Mouse (Mus musculus) heart, embryonic 14.5 days (tissue): Measurements from ENCODE around the gene Cradd. TPM values are rescaled to one million over a fixed set of nuclear protein-coding genes. Genes with fewer than 3 reads are reported as not detected.

Experiments
- ATAC-seq: fragments of 200-750 bp; cut with Nextera tagmentation; 2 replicates; pipeline ENCODE4 v1.8.0; 2017; ENCODE audit warnings: low read depth, moderate TSS enrichment; ENCODE audit not compliant: insufficient number of reproducible peaks, insufficient read depth, low FRiP score
- H3K27ac ChIP-seq, 2 experiments: fragments of 200-500 bp in 1 of 2; fragments of 300-500 bp in 1 of 2; sonication (generic) in 1 of 2; replicated peaks in 1 of 2; 2 replicates each; pipeline ENCODE4 v1.5.1; 2012 to 2014; ENCODE audit warnings: low read depth in 2 of 2, low read length in 2 of 2, control low read depth in 1 of 2, mild to moderate bottlenecking in 1 of 2, mixed read lengths in 1 of 2; ENCODE audit not compliant: control insufficient read depth in 1 of 2, insufficient read depth in 1 of 2
- H3K27me3 ChIP-seq: fragments of 300-500 bp; sonication (generic); 2 replicates; pipeline ENCODE4 v1.6.1; 2014; ENCODE audit warnings: mild to moderate bottlenecking, low read length, control low read depth; ENCODE audit not compliant: control insufficient read depth, insufficient read depth
- H3K36me3 ChIP-seq: fragments of 300-500 bp; sonication (generic); 2 replicates; pipeline ENCODE4 v1.6.1; 2014; ENCODE audit warnings: mild to moderate bottlenecking, control low read depth, low read length, mixed read lengths; ENCODE audit not compliant: control insufficient read depth, insufficient read depth
- H3K4me1 ChIP-seq, 2 experiments: fragments of 200-500 bp in 1 of 2; fragments of 300-500 bp in 1 of 2; sonication (generic) in 1 of 2; 2 replicates each; pipeline ENCODE4 v1.6.1; 2012 to 2014; ENCODE audit warnings: low read length in 2 of 2, control low read depth in 1 of 2, mixed read lengths in 1 of 2; ENCODE audit not compliant: control insufficient read depth in 2 of 2, insufficient read depth in 2 of 2
- H3K4me2 ChIP-seq: fragments of 300-500 bp; sonication (generic); 2 replicates; pipeline ENCODE4 v1.6.1; 2014; ENCODE audit warnings: mild to moderate bottlenecking, low read length
- H3K4me3 ChIP-seq, 2 experiments: fragments of 200-500 bp in 1 of 2; fragments of 300-500 bp in 1 of 2; sonication (generic) in 1 of 2; 2 replicates each; pipeline ENCODE4 v1.5.1; 2012 to 2014; ENCODE audit warnings: low read length in 2 of 2, mild to moderate bottlenecking in 2 of 2, control low read depth in 1 of 2, low read depth in 1 of 2, moderate library complexity in 1 of 2; ENCODE audit not compliant: control insufficient read depth in 1 of 2, insufficient read depth in 1 of 2
- H3K9ac ChIP-seq: fragments of 300-500 bp; sonication (generic); 2 replicates; pipeline ENCODE4 v1.6.1; 2014; ENCODE audit warnings: mild to moderate bottlenecking, low read length
- H3K9me3 ChIP-seq: fragments of 300-500 bp; sonication (generic); 2 replicates; pipeline ENCODE4 v1.6.1; 2016; ENCODE audit warnings: low read length, control low read depth; ENCODE audit not compliant: control insufficient read depth
- WGBS: fragments of 180-500 bp; shearing (Covaris S2); extraction: QIAGEN DNeasy Blood & Tissue Kit; methylation state at CpG from one replicate; pipeline ENCODE4 v1.1.7; 2014; 5-methylcytosine and 5-hydroxymethylcytosine counted together
- polyA plus RNA-seq: library from polyadenylated mRNA; unstranded; fragments of >200 nt; fragmentation: Nextera tagmentation; extraction: Ambion mirVana; gene quantifications from 2 replicates; pipeline ENCODE4 v1.2.1, GENCODE M21; 2014

Gene Cradd
- polyA plus RNA-seq, 1 experiment from 2014 or later: 12.3 TPM

- H3K36me3 ChIP-seq: no peaks in the 10 kb centered on the region
- peaks cover 17 to 22% of the 10 kb centered on the region in 2 experiments for H3K4me1 ChIP-seq
- no peaks in the 10 kb centered on the region for H3K27me3 ChIP-seq
- 64% methylated on average over 16 of the region's 16 CpGs for WGBS
- no peak overlapping the region for H3K27ac ChIP-seq
- H3K4me2 ChIP-seq: no peak overlapping the region
- no peaks in the 10 kb centered on the region for H3K9me3 ChIP-seq
- H3K4me3 ChIP-seq: no peak overlapping the region
- H3K9ac ChIP-seq: no peak overlapping the region
- ATAC-seq: no peak
Observed at GRCm38 (mm10) chr10:95251674-95252073, 72.3 kb downstream of the Cradd start.

- Histone ChIP-seq H3K27ac (peak overlapping the region; percentile 32 to 38; a peak in 2 of 4 replicates), H3K36me3 (no peaks in the 10 kb centered on the region), H3K9me3 (no peaks in the 10 kb centered on the region), H3K27me3 (no peaks in the 10 kb centered on the region), H3K9ac (no peak overlapping the region), H3K4me1 (peaks cover 10 to 17% of the 10 kb centered on the region in 2 experiments), H3K4me3 (no peak overlapping the region), H3K4me2 (no peak overlapping the region)
- 16% methylated on average over 6 of the region's 6 CpGs for WGBS
- ATAC-seq: no peak
Observed at GRCm38 (mm10) chr10:95248362-95248761, 75.6 kb downstream of the Cradd start.

GRCm38 (mm10) chr10:95246696-95247095 lies 77.2 kb downstream of the Cradd start:
- H3K36me3 ChIP-seq: no peaks in the 10 kb centered on the region
- no peak overlapping the region for H3K27ac ChIP-seq
- H3K4me1 ChIP-seq: peaks cover 10 to 17% of the 10 kb centered on the region in 2 experiments
- H3K4me3 ChIP-seq: no peak overlapping the region
- H3K4me2 ChIP-seq: no peak overlapping the region
- no peaks in the 10 kb centered on the region for H3K27me3 ChIP-seq
- no peak overlapping the region for H3K9ac ChIP-seq
- 51% methylated on average over 2 of the region's 2 CpGs for WGBS
- ATAC-seq: no peak
- H3K9me3 ChIP-seq: no peaks in the 10 kb centered on the region

GRCm38 (mm10) chr10:95245680-95245982 lies 78.3 kb downstream of the Cradd start:
- no peaks in the 10 kb centered on the region for H3K9me3 ChIP-seq
- H3K27ac ChIP-seq: no peak overlapping the region
- no peaks in the 10 kb centered on the region for H3K27me3 ChIP-seq
- H3K36me3 ChIP-seq: no peaks in the 10 kb centered on the region
- WGBS: 36% methylated on average over 2 of the region's 2 CpGs
- H3K4me2 ChIP-seq: no peak overlapping the region
- ATAC-seq: no peak
- H3K4me3 ChIP-seq: no peak overlapping the region
- peaks cover 10 to 17% of the 10 kb centered on the region in 2 experiments for H3K4me1 ChIP-seq
- no peak overlapping the region for H3K9ac ChIP-seq

GRCm38 (mm10) chr10:95244961-95245679 lies 78.8 kb downstream of the Cradd start:
- H3K27ac ChIP-seq: no peak overlapping the region
- H3K36me3 ChIP-seq: no peaks in the 10 kb centered on the region
- WGBS: 60% methylated on average over 16 of the region's 23 CpGs
- no peak overlapping the region for H3K4me3 ChIP-seq
- no peak overlapping the region for H3K9ac ChIP-seq
- no peak for ATAC-seq
- no peak overlapping the region for H3K4me2 ChIP-seq
- no peaks in the 10 kb centered on the region for H3K9me3 ChIP-seq
- no peaks in the 10 kb centered on the region for H3K27me3 ChIP-seq
- peaks cover 10 to 17% of the 10 kb centered on the region in 2 experiments for H3K4me1 ChIP-seq

DNA sequence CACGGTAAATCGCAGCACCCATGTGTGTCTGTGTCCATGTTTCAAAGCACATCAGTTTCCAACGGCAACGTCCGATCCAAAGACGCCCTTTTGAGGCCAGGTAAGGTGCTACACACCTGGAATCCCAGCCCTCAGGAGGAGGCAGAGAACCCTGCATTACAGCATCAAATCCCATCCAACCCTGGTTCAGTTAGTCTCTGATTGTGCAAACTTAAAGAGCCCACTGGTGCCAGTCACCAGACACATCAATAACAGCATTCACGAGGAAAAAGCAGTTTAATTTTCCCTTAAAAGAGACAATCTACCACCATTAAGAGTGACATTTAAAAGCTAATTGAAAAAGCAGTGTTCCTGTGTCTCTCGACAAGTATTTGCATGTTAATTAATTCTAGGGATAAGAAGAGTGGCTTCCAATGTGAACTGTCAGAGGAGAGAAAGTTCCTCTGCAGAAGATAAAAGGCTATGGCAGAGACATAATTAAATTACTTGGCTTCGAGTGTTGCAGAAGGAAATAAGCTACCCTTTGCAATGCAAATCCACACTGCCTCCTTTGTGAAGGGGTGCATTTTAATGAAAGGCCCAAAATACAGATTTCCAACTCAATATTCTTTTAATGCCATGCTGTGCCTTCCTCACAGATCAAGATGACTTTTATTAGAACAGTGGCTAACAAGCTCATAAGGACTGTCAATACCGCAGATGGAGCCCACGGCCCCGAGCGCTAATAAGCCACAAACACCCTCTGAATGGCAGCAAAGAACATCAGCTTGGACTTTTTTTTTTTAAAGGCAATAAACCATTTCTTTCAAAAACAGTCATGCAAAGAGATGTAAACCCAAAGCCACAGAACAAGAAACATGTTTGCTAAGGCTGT lies 84.5 kb downstream of the Cradd start:
- no peaks in the 10 kb centered on the region for H3K27me3 ChIP-seq
- no peaks in the 10 kb centered on the region for H3K36me3 ChIP-seq
- WGBS: 71% methylated on average over 13 of the region's 13 CpGs
- H3K4me2 ChIP-seq: no peak overlapping the region
- ATAC-seq: no peak
- no peak overlapping the region for H3K9ac ChIP-seq
- no peak overlapping the region for H3K27ac ChIP-seq
- H3K4me3 ChIP-seq: no peak overlapping the region
- H3K4me1 ChIP-seq: peaks cover 14 to 22% of the 10 kb centered on the region in 2 experiments
- no peaks in the 10 kb centered on the region for H3K9me3 ChIP-seq

DNA sequence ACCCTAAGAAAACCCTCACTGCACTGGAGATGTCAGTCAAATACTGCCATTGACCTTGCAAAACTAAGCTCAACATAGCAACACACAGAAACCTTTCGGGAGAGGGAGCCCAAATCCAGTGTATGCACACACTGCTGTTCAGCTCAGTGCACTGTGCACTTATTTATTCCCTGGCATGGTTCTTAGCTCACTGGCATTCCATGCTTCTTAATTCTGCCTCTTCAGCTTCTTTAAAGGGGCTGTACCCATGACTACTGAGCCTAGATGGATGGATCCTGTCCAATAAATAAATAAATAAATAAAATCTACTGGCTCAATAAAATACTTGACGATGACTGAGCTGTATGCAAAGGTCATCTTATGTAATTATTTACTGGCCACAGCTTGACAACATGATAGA lies 85.3 kb downstream of the Cradd start:
- Histone ChIP-seq H3K27ac (no peak overlapping the region), H3K4me2 (no peak overlapping the region), H3K4me3 (no peak overlapping the region), H3K27me3 (no peaks in the 10 kb centered on the region), H3K9me3 (no peaks in the 10 kb centered on the region), H3K4me1 (peaks cover 14 to 22% of the 10 kb centered on the region in 2 experiments), H3K36me3 (no peaks in the 10 kb centered on the region), H3K9ac (no peak overlapping the region)
- ATAC-seq: no peak
- WGBS: 93% methylated on average over 2 of the region's 2 CpGs
